Mouse (Mus musculus) neural tube, embryonic 15.5 days (tissue): ENCODE data around the gene Rnf182. TPM values are rescaled to one million over a fixed set of nuclear protein-coding genes. Genes with fewer than 3 reads are reported as not detected.
A peak's percentile ranks its signal among the peaks of the same experiment; 100 is the strongest.

Source experiments
- ATAC-seq: fragments of 200-750 bp; cut with Nextera tagmentation; 2 replicates; pipeline ENCODE4 v1.8.0; 2017; ENCODE audit warnings: mild to moderate bottlenecking, moderate TSS enrichment, moderate library complexity; ENCODE audit not compliant: low FRiP score
- H3K27ac ChIP-seq: fragments of 300-500 bp; sonication (generic); replicated peaks from 2 replicates; pipeline ENCODE4 v1.5.1; 2015; ENCODE audit warnings: mild to moderate bottlenecking, inconsistent platforms
- H3K27me3 ChIP-seq: fragments of 300-500 bp; sonication (generic); replicated peaks from 2 replicates; pipeline ENCODE4 v1.6.1; 2015; ENCODE audit warnings: inconsistent platforms
- H3K36me3 ChIP-seq: fragments of 300-500 bp; sonication (generic); 2 replicates; pipeline ENCODE4 v1.6.1; 2015; ENCODE audit warnings: inconsistent platforms
- H3K4me1 ChIP-seq: fragments of 300-500 bp; sonication (generic); 2 replicates; pipeline ENCODE4 v1.6.1; 2015; ENCODE audit warnings: inconsistent platforms
- H3K4me2 ChIP-seq: fragments of 300-500 bp; sonication (generic); 2 replicates; pipeline ENCODE4 v1.6.1; 2015; ENCODE audit warnings: inconsistent platforms, mild to moderate bottlenecking, moderate library complexity
- H3K4me3 ChIP-seq: fragments of 300-500 bp; sonication (generic); replicated peaks from 2 replicates; pipeline ENCODE4 v1.5.1; 2015; ENCODE audit warnings: mild to moderate bottlenecking, inconsistent platforms
- H3K9ac ChIP-seq: fragments of 300-500 bp; sonication (generic); replicated peaks from 2 replicates; pipeline ENCODE4 v1.6.1; 2015; ENCODE audit warnings: mild to moderate bottlenecking, inconsistent platforms
- H3K9me3 ChIP-seq: fragments of 300-500 bp; sonication (generic); replicated peaks from 2 replicates; pipeline ENCODE4 v1.6.1; 2016; ENCODE audit warnings: inconsistent platforms
- WGBS: fragments of 180-500 bp; shearing (Covaris S2); methylation state at CpG from one replicate; pipeline ENCODE4 v1.1.7; 2015; ENCODE audit warnings: mixed read lengths; 5-methylcytosine and 5-hydroxymethylcytosine counted together
- polyA plus RNA-seq: library from polyadenylated mRNA; unstranded; fragments of >200 nt; fragmentation: Nextera tagmentation; extraction: Ambion mirVana; gene quantifications from 2 replicates; pipeline ENCODE4 v1.2.1, GENCODE M21; 2015

Rnf182 gene
- polyA plus RNA-seq, 1 experiment from 2014 or later, result 30.2 TPM

DNA sequence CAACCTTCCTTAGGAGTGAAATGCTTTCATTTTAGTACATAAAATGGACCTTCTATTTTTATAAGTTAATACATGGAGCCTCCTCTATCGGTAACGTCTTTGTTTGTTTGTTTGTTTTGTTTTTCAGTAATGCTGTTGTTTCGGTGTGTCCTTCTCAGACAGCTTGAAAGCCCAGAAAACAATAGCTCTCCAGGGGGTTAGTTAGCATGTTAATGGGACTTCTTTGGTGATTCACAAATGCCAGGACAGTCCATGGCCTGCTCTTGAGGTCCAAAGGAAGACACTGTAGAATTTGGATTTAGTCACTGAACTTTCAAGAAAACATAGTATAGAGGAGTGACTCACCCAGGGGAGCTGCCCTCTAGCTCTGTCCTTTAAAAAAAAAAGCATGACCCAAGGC is 843 bp upstream of the Rnf182 start:
- H3K4me2 ChIP-seq, result peak overlapping the region; percentile 71
- no peak overlapping the region for H3K9ac ChIP-seq
- H3K36me3 ChIP-seq, result no peaks in the 10 kb centered on the region
- H3K27ac ChIP-seq, result 0 out of 2 replicates have a peak overlapping the region, but pooled peaks have one; percentile 78
- WGBS, result 45% methylated on average over 3 of the region's 3 CpGs
- H3K4me1 ChIP-seq, result peaks cover 27% of the 10 kb centered on the region
- no peaks in the 10 kb centered on the region for H3K27me3 ChIP-seq
- H3K9me3 ChIP-seq, result no peaks in the 10 kb centered on the region
- 0 out of 2 replicates have a peak overlapping the region, but pooled peaks have one; percentile 64 for H3K4me3 ChIP-seq
- ATAC-seq, result no peak

DNA sequence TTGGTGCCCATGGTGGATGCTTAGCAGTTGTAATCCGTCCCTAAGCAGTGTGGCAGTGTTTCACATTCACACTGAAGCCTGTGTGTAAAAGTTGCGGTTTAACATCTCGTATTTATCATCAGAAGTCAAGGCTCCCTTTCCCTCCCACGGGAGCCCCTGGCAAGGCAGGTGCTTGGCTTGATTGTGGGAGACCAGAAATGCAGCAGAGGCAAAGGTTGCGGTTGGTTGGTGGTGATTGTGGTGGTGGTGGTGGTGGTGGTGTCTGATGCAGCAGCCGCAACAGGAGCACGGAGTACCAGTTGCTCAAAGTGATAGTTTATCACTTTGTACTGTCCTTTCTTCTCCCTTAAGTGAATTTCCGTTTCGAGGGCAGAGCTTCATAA is 325 bp upstream of the Rnf182 start:
- peak; percentile 16; the same call in 1 of the 2 replicates for ATAC-seq
- 14% methylated on average over 9 of the region's 9 CpGs for WGBS
- Histone ChIP-seq H3K4me3 (peak overlapping the region; percentile 64), H3K36me3 (no peaks in the 10 kb centered on the region), H3K4me2 (peak overlapping the region; percentile 71), H3K9me3 (no peaks in the 10 kb centered on the region), H3K27me3 (no peaks in the 10 kb centered on the region), H3K27ac (peak overlapping the region; percentile 78), H3K4me1 (peaks cover 27% of the 10 kb centered on the region), H3K9ac (peak overlapping the region; percentile 83; the same call in 1 of the 2 replicates)

DNA sequence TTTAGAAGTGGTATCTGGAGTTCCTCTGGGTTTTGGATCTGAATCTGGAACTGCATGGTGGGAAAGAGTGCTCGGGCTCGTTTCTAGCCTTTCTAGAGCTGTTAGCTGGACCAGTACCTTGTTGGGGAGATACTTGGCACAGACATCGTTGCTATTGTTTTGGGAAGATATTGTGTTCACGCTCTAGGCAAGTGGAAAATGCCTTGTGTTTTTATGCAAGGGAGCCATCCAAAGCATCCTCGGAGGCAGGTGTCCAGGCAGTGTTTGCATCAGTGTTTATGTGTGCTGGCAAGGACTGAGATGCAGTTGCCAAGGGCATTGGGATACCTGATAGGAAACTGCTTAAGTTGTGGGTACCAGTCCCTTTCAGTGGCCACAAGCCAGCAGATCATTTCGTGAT is 1.0 kb downstream of the Rnf182 start:
- H3K27me3 ChIP-seq, result no peaks in the 10 kb centered on the region
- no peaks in the 10 kb centered on the region for H3K9me3 ChIP-seq
- H3K4me2 ChIP-seq, result peak overlapping the region; percentile 71
- H3K4me3 ChIP-seq, result peak overlapping the region; percentile 64
- H3K27ac ChIP-seq, result peak overlapping the region; percentile 78; the same call in 1 of the 2 replicates
- H3K4me1 ChIP-seq, result peaks cover 27% of the 10 kb centered on the region
- 19% methylated on average over 6 of the region's 6 CpGs for WGBS
- no peak for ATAC-seq
- peak overlapping the region; percentile 83 for H3K9ac ChIP-seq
- no peaks in the 10 kb centered on the region for H3K36me3 ChIP-seq

DNA sequence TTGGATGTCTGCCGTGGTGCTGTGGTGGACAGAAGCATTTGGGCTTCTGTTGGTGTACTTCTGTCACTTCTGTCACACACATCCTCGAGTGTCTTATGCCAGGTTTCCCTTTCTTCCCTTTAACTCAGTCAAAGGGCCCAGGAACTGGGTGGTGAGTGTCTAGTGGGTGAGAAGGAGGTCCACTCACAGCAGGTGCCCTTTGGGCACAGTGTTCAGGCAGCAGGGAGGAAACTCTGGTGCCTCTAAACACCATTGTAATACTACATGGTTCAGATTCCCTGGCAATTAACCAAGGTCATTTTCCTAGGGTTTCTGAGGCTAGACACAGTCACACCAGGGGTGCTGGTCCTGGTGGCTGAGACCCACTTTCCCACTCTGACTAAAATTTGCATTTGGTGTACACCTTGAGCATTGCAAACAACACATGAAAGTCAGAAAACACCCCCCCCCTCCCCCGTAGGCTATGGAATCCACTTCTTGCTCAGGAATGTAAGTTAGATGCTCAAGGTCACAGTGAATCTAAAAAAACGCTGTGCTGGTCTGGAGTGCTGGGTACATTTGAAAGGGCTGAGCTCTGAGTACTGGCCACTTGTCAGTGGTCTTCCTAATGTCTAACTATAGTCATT is 4.2 kb downstream of the Rnf182 start:
- Histone ChIP-seq H3K9ac (no peak overlapping the region), H3K9me3 (no peaks in the 10 kb centered on the region), H3K27me3 (no peaks in the 10 kb centered on the region), H3K36me3 (no peaks in the 10 kb centered on the region), H3K4me2 (no peak overlapping the region), H3K4me1 (peaks cover 27% of the 10 kb centered on the region), H3K27ac (no peak overlapping the region), H3K4me3 (no peak overlapping the region)
- ATAC-seq, result no peak
- WGBS, result 70% methylated on average over 4 of the region's 4 CpGs

DNA sequence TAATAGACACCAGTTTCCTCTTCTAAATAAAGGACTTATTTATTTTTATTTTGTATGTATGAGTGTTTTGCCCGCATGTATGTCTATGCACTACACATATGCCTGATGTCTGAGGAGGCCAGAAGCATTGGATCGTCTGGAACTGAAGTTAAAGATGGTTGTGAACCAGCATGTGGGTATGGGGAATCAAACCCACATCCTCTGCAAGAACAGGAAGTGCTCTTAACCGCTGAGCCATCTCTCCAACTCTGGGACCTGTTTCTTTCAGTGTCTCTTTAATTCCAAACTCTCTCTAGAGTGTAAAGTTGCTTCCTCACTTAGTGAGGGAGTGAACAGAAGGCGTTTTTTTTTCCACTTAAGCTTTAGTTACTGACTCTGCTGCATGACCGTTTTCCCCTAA is 12.4 kb downstream of the Rnf182 start:
- Histone ChIP-seq H3K9ac (no peak overlapping the region), H3K4me3 (no peak overlapping the region), H3K4me1 (no peaks in the 10 kb centered on the region), H3K4me2 (no peak overlapping the region), H3K27me3 (no peaks in the 10 kb centered on the region), H3K36me3 (no peaks in the 10 kb centered on the region), H3K27ac (no peak overlapping the region), H3K9me3 (no peaks in the 10 kb centered on the region)
- no peak for ATAC-seq
- WGBS, result 87% methylated on average over 5 of the region's 5 CpGs

DNA sequence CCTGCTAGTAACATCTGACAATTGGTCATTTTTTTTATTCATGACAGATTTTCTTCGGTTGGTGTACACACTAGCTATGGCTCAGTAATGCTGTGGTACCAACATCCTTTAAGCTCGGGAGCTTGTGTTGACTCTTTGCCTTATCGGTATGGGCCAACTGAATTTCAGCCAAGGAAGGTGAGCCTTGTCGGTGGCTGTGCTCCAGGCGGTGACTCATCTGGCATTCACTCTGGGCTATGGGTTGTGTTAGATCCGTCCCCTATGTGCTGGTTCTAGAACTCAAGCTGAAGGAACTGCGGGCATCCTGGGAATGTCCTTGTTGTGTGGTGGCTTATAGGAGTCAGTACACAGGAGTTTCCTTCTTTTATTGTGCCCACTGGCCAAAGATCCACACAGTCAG is 14.3 kb downstream of the Rnf182 start:
- WGBS, result 85% methylated on average over 7 of the region's 7 CpGs
- Histone ChIP-seq H3K4me2 (no peak overlapping the region), H3K4me1 (no peaks in the 10 kb centered on the region), H3K36me3 (no peaks in the 10 kb centered on the region), H3K4me3 (no peak overlapping the region), H3K27me3 (no peaks in the 10 kb centered on the region), H3K9me3 (no peaks in the 10 kb centered on the region), H3K9ac (no peak overlapping the region), H3K27ac (no peak overlapping the region)
- ATAC-seq, result no peak

DNA sequence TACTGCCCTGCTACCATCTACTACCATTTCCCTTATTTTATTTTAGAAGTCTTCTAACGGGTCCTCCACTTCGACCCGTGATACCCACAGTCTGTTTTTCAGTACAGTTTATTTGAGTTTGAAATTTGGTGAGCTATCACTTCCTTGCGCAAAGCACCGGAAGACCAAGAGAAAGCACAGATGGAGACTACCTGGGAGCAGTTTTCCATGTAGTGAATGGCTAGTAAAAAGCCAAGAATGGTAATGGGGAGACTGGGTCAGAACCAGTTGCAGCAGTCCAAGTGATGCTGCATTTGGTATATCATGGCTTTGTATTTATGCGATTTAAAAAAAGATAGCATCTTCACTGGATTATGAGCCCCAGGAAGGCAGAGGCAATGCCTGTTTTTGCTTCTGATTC is 15.8 kb downstream of the Rnf182 start:
- H3K27me3 ChIP-seq, result no peaks in the 10 kb centered on the region
- no peaks in the 10 kb centered on the region for H3K9me3 ChIP-seq
- WGBS, result 97% methylated on average over 6 of the region's 6 CpGs

DNA sequence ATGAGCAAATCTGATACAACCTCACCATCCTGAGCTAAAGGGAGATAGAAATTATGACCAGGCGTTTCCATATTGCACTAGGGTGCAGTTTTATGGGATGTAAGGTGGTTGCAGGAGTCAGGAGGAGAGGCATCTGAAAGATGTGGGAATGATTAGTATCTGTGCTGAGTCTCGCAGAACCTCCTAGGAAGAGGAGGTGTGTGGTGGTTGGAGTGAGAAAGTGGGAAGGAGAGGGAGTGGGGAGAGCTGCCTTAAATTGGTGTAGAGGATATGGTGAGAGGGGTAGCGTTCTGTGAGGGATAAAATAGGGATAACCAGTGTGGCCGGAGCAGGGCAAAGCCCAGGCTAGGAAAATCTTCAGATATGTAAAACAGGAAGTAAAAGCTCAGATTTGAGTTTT is 17.5 kb downstream of the Rnf182 start:
- Histone ChIP-seq H3K27ac (no peak overlapping the region), H3K9me3 (no peaks in the 10 kb centered on the region), H3K4me1 (0 out of 2 replicates have a peak, but pooled peaks cover 2% of the 10 kb centered on the region), H3K27me3 (no peaks in the 10 kb centered on the region), H3K4me3 (no peak overlapping the region), H3K9ac (no peak overlapping the region), H3K4me2 (no peak overlapping the region), H3K36me3 (no peaks in the 10 kb centered on the region)
- 87% methylated on average over 4 of the region's 4 CpGs for WGBS
- no peak for ATAC-seq

More for the DNA sequence above, 15.8 kb downstream of the Rnf182 start:
- no peak overlapping the region for H3K4me3 ChIP-seq
- no peak overlapping the region for H3K9ac ChIP-seq
- H3K4me2 ChIP-seq, result no peak overlapping the region
- 0 out of 2 replicates have a peak, but pooled peaks cover 2% of the 10 kb centered on the region for H3K4me1 ChIP-seq
- H3K36me3 ChIP-seq, result no peaks in the 10 kb centered on the region
- ATAC-seq, result no peak
- H3K27ac ChIP-seq, result no peak overlapping the region

DNA sequence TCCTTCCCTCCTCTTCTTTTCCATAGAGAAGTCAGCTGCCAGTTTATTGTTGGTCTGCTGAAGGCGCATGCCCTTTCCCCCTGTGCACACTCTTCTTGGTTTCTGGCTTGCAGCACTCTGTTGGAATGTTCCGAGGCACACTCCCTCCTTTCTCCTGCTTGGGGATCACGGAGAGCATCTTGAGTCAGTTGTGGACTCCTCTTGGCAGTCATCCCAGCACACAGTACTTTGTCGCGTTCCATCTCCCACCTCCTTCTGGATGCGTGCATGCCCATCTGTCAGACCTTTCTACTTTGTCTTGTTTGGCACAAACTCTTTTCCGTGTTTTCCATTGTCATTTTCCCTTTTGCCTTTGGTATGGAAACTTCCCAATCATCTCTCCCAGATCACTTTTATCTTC is 22.2 kb downstream of the Rnf182 start:
- no peak overlapping the region for H3K4me3 ChIP-seq
- H3K36me3 ChIP-seq, result no peaks in the 10 kb centered on the region
- H3K4me2 ChIP-seq, result no peak overlapping the region
- H3K9me3 ChIP-seq, result no peaks in the 10 kb centered on the region
- no peak overlapping the region for H3K9ac ChIP-seq
- 0 out of 2 replicates have a peak, but pooled peaks cover 2% of the 10 kb centered on the region for H3K4me1 ChIP-seq
- no peak overlapping the region for H3K27ac ChIP-seq
- H3K27me3 ChIP-seq, result no peaks in the 10 kb centered on the region
- ATAC-seq, result no peak
- WGBS, result 79% methylated on average over 7 of the region's 7 CpGs

DNA sequence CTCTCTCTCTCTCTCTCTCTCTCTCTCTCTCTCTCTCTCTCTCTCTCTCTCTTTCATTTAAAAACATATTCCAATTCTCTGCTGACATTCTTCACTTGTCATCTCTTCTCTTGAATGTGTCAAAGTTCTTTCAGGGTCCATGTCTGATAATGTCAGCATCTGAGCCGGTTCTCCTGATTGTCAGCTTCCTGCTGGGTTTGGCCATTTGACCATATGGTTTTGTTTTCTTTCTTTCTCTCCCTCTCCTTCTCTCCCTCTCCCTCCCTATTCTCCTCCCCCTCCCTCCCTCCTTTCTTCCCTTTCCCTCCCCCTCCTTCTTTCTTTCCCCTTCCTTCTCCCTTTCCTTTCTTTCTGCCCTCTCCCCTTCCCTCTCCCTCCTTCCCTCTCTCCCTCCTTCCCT is 29.5 kb downstream of the Rnf182 start:
- H3K9me3 ChIP-seq, result no peaks in the 10 kb centered on the region
- H3K4me3 ChIP-seq, result no peak overlapping the region
- peaks cover 22% of the 10 kb centered on the region for H3K4me1 ChIP-seq
- 47% methylated on average over 1 of the region's 1 CpGs for WGBS
- H3K27ac ChIP-seq, result no peak overlapping the region
- no peaks in the 10 kb centered on the region for H3K36me3 ChIP-seq
- no peak overlapping the region for H3K4me2 ChIP-seq
- ATAC-seq, result no peak
- H3K9ac ChIP-seq, result no peak overlapping the region
- H3K27me3 ChIP-seq, result no peaks in the 10 kb centered on the region

DNA sequence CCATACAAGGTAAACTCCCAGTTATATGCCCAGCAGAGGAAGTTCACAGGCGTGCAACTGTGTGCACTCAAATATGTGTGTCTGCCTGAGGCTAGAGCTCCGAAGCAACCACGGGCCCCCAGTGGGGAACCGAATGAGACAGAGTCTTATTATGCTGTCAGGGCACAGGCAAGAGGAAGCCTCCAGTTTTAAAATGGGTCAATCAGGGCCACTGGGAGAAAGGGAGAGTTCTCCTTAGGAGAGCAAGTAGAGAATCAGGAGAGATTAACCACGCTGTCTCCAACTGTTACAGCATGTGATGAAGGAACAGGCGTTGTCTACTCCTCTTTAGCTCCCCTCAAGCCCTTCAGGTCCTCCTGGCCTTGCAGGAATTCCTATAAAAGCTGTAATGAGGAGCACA is 33.0 kb downstream of the Rnf182 start:
- Histone ChIP-seq H3K9me3 (no peaks in the 10 kb centered on the region), H3K4me3 (no peak overlapping the region), H3K9ac (no peak overlapping the region), H3K36me3 (no peaks in the 10 kb centered on the region), H3K4me1 (peaks cover 38% of the 10 kb centered on the region), H3K27me3 (no peaks in the 10 kb centered on the region), H3K4me2 (no peak overlapping the region), H3K27ac (no peak overlapping the region; the same call in 1 of the 2 replicates)
- 0 out of 2 replicates have a peak, but pooled peaks have one; percentile 15 for ATAC-seq
- 45% methylated on average over 6 of the region's 6 CpGs for WGBS

DNA sequence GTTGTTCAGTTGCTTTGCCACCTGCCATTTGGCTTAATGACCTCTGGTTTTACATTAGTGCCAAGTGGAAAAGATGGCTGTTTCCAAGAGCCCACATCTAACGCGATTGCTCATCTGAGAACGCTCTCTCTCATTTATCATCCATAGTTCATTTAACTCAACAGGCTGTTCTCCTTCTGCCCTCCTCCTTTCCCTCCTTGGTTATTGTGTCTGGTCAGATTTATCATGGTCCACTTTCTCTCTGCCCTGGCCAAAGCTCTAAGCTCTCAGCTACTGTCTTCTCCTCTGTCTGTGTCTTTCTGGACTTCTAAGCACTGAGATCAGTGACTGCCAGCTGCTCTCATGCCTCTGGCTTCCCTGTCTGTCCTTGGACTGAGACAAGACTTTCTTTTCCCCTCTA is 35.8 kb downstream of the Rnf182 start:
- ATAC-seq, result no peak

More for the DNA sequence above, 35.8 kb downstream of the Rnf182 start:
- WGBS, result 26% methylated on average over 3 of the region's 3 CpGs
- 0 out of 2 replicates have a peak overlapping the region, but pooled peaks have one; percentile 18 for H3K27ac ChIP-seq
- peaks cover 38% of the 10 kb centered on the region for H3K4me1 ChIP-seq
- H3K9me3 ChIP-seq, result no peaks in the 10 kb centered on the region
- H3K27me3 ChIP-seq, result no peaks in the 10 kb centered on the region
- H3K9ac ChIP-seq, result no peak overlapping the region
- no peak overlapping the region for H3K4me3 ChIP-seq
- no peaks in the 10 kb centered on the region for H3K36me3 ChIP-seq
- H3K4me2 ChIP-seq, result no peak overlapping the region
